Mouse (Mus musculus): ENCODE results near the gene Olfr214. TPM values are rescaled to one million over a fixed set of nuclear protein-coding genes. Genes with fewer than 3 reads are reported as not detected.

The Olfr214 gene
- polyA plus RNA-seq, 1 experiment: not detected

DNA sequence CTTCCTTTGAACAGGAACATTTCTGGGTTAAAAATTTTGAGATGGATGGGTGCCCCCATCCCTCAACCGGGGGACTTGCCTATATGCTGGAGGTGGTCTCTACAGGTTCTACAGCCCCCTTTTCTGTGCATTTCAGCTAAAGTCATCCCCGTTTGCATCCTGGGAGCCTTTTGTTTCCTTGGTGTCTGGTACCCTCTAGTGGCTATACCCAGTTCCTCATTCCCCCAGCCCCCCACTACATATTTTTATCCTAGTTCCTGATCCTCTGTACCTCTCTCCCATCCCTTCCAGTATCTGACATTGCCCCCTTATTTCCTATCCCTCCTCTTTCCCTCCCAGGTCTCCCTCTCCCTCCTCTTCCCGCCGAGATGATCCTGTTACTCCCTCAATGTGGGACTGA, 53.2 kb downstream of the Olfr214 start:
- Histone ChIP-seq H3K4me3 (replicated peaks; ENCODE audit: extremely low read depth, low read depth, low read length) (no peak overlapping the region), H3K4me1 (ENCODE audit: control insufficient read depth, insufficient read depth, low read length) (no peaks in the 10 kb centered on the region)
- TF ChIP-seq CTCF (IDR thresholded peaks at IDR 0.05; ENCODE audit: insufficient read depth, low read length): no peak
- no peak for DNase-seq
- WGBS: 36% methylated on average over 4 of the region's 4 CpGs

Other genes with a start within 250 kb of the Olfr214 start
- gene March8, start 216.2 kb upstream of the Olfr214 start, polyA plus RNA-seq (2012; rRNA removed): 46.0 and 50.6 TPM in 2 replicates
- 8.6 and 9.1 TPM in 2 replicates for gene Alox5, start 93.1 kb upstream of the Olfr214 start, polyA plus RNA-seq (2012; rRNA removed)
- gene Olfr211, start 65.1 kb upstream of the Olfr214 start, polyA plus RNA-seq (2012; rRNA removed): not detected in 2 replicates
- gene Olfr212, start 47.7 kb upstream of the Olfr214 start, polyA plus RNA-seq (2012; rRNA removed): not detected in 2 replicates
- gene Olfr213, start 15.8 kb upstream of the Olfr214 start, polyA plus RNA-seq (2012; rRNA removed): not detected in 2 replicates
- gene Gm5580, start 3.1 kb upstream of the Olfr214 start, polyA plus RNA-seq (2012; rRNA removed): not detected in 2 replicates
- gene Olfr215, start 30.0 kb downstream of the Olfr214 start, polyA plus RNA-seq (2012; rRNA removed): not detected in 2 replicates
- gene Zfp422, start 74.8 kb downstream of the Olfr214 start, polyA plus RNA-seq (2012; rRNA removed): 8.4 and 16.2 TPM in 2 replicates
- 59.8 and 70.1 TPM in 2 replicates for gene Depp1, start 96.4 kb downstream of the Olfr214 start, polyA plus RNA-seq (2012; rRNA removed)
- gene Rassf4, start 119.7 kb downstream of the Olfr214 start, polyA plus RNA-seq (2012; rRNA removed): 18.1 and 20.6 TPM in 2 replicates
- 0.04 TPM in 1 of 2 replicates, not detected in the other for gene Tmem72, start 162.7 kb downstream of the Olfr214 start, polyA plus RNA-seq (2012; rRNA removed)

Measured in lung, adult 2 months (tissue).